Mouse (Mus musculus) liver, embryonic 18 days (tissue): Measurements from ENCODE around the gene Mospd1. TPM values are rescaled to one million over a fixed set of nuclear protein-coding genes. Genes with fewer than 3 reads are reported as not detected.

Experiments
- polyA plus RNA-seq: library from polyadenylated mRNA; depleted of rRNA; stranded (reverse); fragments of >200 nt; gene quantifications from 2 replicates; pipeline ENCODE4 v1.2.3, GENCODE M21; 2012; rRNA removed

Mospd1 gene
- polyA plus RNA-seq, result 7.4 and 7.8 TPM in 2 replicates

GRCm38 (mm10) chrX:53370366-53370740 is at the start of gene Mospd1:
Gene Mospd1, minus strand, starts transcription at chrX:53370502.

Other genes with a start within 250 kb of the Mospd1 start
- 0.32 and 0.36 TPM in 2 replicates for gene Plac1, start 130.4 kb downstream of the Mospd1 start, polyA plus RNA-seq
- gene Fam122b, start 100.7 kb downstream of the Mospd1 start, polyA plus RNA-seq, result 3.4 and 3.5 TPM in 2 replicates
- gene Fam122c, start 97.1 kb downstream of the Mospd1 start, polyA plus RNA-seq, result not detected in 2 replicates
- gene Etd, start 64.4 kb upstream of the Mospd1 start, polyA plus RNA-seq, result not detected in 2 replicates
- 2.4 and 3.2 TPM in 2 replicates for gene Rtl8c, start 237.5 kb upstream of the Mospd1 start, polyA plus RNA-seq
- gene Gm14597, start 238.5 kb upstream of the Mospd1 start, polyA plus RNA-seq, result not detected in 2 replicates